Mouse (Mus musculus) heart, adult 9 months (tissue): ENCODE results near the gene Tpst2.

Source experiments
- DNase-seq, 2 experiments: peaks; one replicate each; pipeline ENCODE4 v3.0.0; 2022; ENCODE audit warnings: low spot score in 2 of 2

Tpst2 gene

DNA sequence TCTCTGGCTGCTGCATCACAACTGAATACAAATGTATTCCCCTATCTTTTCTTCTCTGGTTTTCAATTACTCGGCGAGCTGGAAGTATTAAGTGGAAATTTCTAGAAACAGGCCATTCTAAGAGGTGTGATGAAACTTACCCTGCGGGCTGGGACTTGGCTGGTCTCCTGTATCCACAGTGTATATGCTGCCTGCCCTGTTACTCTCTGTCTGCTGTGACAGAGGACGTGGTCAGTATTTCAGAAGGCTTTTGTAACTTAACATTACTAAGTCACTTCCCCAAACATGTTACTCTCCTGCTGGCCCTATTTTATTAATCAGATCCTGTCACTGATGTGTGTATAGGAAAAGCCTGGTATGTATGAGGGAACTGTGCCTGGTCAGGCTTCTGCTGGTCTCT is 5.2 kb downstream of the Tpst2 start:
- no peak for DNase-seq

DNA sequence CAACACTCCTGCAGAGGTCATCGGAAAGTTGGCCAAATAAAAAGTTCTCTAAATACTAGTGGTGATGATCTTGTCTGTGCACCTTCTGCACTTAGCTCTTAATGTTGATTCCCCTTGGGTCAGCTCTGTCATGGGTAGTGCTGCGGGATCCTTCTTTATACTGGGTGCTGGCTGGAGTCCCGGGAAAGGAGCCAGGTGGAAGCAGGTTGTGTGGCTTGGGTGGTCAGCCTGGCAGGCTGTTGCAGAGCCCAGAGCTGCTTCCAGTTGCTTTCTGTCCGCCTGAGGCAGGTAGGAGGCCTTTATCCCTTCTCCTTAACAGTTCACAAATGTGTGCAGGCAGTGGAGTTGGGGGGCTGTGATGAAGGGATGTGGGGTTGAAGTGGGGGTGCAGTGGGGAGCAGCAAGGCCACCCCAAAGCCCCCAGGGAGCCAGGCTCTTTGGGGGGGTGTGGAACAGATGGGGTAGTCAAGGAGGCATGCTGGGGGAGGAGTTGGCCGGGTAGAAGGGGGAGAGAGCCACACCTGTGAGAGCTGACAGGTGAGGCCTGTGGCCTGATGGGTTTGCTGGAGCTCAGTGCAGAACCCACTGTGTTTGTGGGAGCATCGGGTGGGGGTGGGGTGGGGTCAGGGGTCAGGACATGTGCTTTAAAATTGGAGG is 5.8 kb downstream of the Tpst2 start:
- no peak for DNase-seq

DNA sequence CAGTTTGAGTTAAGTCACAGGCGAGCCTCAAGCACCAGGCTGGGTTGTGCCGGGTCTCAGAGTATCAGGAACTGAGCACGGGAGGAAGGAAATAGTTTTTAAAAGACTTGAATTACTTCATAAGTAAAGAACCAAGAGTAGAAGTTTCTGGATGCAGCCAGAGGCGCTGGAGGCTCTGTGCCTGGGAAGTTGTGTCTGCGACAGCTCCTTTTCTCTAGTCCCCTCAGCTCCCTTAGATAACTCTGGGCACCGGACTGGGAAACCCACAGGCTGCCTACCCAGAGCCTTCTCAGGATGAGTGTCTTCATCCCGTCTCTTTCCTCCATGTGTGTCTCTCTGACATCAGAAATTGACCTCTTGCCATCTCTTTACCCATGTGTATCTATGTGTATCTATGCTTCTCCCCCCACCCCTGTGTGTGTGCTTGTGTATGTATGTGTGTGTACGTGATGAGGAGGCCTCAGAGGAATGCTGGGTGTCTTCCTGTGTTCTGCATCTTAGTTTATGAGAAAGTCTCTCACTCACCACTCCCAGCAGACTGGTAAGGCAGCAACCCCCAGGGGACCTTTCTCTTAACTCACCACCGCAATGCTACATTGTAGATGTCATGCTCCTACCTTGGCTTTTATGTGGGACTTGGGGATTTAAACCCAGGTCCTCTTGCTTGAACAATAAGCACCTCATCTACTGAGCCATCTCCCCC is 6.4 kb downstream of the Tpst2 start:
- peak in 1 of 2 experiments; percentile 57 for DNase-seq

DNA sequence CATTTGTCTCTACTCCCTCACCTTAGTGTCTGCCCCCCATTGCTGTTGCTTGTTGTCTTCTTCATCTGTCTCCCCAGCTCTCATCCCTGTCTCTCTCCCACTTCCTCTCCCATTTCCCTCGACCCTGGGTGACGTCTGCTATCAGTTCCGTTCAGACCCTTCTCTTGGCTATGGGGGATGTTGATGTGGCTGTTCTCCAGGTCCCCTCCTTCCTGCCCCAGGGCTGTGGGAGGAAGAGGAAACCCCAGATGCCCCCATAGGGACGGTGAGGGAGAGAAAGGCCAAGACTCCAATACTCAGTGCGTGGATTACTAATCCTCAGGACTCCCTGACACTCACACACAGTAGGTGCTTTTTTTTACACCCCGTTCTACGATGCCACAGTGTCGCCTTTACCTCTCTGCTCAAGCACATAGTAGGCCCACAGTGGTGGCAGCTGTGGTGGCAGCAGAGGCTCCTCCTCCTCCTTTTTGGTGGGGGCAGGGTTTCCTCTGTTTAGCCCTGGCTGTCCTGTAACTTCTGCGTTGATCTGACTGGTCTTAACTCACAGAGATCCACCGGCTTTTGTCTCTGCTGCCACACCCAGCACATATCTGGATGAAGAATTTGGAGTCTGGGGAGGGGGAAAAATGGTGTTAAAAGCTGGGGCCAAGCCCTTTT is 7.2 kb downstream of the Tpst2 start:
- peak in 1 of 2 experiments; percentile 78 for DNase-seq

DNA sequence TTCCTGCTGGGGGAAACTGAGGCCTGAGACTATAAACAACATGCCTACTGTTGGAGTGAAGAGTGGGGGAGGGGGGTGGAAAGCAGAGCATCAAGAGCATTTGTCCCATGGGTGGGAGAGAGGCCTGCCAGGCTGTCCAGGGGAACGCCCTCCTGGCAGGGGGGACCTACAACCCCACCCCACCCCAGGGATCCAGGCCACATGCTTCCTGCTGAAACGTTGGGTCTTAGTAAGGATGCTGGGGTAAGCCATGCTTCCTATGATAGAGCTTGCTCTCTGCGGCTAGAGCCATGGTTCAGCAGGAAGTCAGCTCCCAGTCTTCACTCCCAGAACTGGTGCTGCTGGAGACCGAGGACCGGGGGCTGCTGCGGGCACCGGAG is 7.7 kb downstream of the Tpst2 start:
- no peak for DNase-seq

DNA sequence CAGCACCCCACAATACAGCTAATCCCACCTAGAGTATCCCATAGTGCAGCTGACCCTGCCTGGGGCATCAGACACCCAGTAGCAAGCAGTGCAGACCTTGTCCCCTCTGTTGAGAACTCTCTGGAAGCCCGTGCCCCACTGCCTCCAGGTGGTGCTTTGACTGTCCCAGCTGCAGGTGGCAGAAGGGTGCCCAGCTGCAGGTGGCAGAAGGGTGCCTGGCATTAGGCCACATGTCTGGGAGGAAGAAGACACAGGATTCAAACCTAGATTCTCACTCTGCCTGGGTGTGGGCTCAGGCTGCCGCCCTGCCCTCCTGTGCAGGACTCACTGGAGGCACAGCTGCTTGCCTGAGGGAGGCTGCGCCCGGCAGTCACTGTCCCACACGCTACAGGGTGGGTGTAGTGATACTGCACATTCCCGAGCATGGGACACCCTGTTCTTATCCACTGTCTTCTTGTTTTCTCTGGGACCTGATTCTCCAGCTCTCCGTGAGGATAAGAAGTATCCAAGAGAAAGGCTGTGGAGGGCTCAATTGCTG is 9.1 kb downstream of the Tpst2 start:
- no peak for DNase-seq

DNA sequence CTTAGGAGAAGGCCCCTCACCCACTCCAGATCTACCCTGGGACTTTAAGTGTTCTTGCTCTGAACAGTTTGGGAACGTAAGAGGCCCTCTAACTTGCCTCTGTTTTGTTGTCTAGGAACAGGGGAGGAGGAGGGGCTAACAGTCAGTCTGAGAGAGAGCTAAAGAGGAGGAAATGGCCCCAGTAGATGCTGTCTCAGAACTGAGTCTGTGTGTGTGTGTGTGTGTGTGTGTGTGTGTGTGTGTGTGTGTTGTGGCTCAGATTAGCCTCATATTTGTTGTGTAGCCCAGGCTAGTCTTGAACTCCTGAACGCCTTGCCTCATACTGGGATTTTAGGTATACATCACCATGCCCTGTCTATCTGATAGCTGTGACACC is 10.1 kb downstream of the Tpst2 start:
- no peak for DNase-seq

DNA sequence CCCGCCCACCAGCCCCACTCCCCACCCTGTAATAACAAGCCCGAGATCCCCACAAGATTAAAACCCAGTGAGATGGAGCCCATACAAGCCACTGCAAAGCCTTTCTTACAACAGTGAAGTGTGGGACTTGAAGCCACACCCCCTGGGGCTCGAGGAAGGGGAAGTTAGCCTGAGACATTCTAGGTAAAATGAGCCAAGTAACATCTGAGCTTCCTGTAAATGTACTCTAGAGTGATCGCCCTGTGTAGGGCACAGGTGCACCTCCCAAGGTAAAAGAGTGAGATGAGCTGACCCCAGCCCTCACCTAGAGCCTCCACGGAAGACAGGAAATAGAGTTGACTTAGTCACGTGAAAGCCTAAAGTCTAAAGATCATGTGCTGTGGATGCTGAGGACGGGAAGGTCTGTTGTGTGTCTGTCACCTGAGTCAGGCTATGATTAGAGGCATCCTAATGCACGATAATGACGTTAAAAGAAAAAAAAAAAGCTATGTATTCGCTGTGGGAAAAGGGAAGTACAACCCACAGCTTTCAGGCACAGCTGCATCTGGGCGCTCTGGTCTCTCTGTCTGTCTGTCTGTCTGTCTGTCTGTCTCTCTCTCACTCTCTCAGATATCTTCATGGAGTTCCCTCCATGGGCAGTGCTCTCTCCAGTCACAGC is 10.6 kb downstream of the Tpst2 start:
- no peak for DNase-seq

DNA sequence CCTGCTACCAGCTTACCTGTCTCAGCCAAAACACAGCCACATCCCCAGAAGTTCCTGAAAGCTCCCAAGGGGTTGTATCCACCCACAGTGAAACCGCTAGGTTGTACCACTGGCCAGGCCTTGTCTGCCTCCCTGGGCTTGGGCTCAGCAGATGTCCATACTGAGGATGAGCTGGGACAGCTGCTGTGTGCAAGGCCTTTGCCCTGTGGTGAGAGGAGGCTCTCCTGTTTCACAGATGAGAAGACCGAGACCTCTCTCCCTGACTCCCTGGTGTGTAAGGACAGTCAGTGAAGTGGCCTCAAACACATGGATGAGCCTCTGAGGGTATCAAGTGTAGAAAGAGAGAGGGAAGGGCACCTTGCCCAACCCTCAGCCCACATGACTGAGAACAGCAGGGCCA is 11.2 kb downstream of the Tpst2 start:
- no peak for DNase-seq

DNA sequence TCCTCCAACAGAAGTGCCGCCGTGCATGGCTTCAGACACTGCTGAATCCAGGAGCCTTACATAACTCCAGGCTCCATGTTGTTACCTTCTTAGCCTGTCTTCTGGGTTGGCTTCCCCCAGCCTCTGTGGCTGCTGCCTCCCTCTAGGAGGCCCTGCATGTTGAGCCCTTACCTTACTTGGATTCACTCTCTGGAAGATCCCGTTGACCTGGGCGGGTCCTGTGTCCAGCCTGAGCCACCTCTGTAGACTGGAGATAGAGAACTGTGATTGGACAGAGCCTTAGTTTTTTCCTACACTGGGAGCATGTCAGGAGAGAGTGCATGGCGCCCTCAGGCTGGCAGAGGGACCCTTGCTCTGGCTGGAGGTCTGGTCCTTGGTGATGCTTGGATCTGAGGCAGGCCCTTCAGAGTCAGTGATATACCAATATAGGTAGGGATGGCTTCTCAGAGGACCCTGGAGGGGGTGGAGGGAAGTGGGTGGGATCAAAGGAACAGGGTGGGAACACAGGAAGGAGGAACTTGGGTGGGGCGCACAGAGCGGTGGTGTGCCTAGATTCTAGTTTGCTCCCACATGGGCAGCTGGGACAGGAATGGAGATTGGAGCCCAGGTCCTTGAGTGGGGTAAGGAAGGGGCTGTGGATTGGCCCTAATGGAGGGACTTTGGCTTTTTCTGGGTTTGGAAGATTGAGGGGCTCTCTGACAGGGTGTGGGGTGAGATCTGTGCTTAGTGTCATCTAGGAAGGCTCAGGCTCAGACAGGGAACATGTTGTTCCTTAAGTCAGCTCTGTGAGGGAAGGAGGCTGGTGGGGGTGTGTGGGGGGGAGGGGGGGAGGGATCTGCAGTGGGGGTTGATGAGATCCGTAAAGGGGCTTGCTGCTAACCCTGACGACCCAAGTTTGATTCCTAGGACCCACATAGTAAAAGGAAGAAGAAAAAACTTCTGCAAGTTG is 12.0 kb downstream of the Tpst2 start:
- peak in 1 of 2 experiments; percentile 69 for DNase-seq

DNA sequence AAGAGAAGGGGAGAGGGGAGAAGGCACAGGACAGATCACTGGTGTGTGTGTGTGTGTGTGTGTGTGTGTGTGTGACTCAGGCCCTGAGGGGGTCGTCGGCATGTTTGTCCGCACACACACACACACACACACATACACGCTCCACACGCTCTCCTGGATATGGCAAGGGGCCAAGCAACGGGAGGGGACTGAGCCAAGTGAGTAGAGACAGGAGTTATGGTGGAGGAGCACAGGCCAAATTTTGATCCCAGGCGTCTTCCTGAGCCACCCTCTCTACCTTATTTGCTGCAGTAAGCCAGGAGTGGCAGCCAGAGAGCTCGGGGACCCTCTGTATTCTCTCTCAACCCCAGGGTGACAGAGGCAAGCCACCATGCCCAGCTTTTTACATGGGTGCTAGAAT is 12.7 kb downstream of the Tpst2 start:
- DNase-seq, result no peak

DNA sequence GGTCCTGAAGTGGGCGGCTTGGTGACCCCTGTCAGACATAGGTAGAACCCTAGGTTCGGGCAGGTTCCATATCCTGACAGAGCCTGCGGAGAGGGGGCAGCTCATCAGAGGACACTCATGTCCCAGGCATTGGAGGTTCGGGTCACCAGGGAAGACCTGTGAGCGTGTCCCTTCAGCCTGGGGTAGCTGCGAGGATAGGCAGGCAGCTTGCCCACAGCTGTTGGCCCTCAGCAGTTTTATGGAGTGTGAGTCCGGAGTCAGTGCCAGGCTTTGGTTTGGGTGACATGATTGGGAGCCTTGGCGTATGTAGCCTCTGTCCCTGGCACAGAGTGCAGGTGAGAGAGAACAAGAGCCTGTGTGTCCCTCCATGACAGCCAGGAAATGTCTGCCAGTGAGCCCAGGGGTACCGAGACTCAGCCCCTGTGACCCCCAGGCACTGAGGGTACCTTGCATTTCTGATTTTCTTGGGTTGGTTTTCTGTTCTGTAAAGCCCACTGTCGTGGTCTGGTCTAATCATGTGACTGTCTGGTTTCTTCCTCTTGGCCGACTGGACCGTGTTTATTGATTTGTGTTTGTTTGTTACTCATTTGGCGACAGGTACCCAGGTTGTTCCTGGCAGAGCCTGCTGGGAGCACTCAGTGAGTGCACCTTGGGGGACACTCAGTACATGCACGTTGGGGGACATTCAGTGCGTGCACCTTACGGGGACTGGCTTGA is 13.5 kb downstream of the Tpst2 start:
- DNase-seq, result peak; percentile 72 to 74

DNA sequence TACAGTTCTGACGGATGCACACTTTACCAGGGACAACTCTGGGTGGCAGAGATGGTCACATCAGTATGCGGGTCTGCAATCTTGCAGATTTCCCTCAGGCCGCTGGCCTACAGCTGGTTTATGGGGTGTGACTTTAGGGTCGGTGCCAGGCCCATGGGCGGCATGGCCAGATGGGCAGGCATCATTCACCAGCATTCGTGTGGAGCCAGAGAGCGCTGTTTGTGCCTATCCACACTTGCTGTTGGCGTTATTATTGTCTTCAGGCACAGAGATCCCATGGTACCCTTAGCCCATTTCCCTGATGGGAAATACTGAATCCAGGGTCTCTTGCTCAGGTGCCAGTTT is 14.0 kb downstream of the Tpst2 start:
- DNase-seq, result no peak

DNA sequence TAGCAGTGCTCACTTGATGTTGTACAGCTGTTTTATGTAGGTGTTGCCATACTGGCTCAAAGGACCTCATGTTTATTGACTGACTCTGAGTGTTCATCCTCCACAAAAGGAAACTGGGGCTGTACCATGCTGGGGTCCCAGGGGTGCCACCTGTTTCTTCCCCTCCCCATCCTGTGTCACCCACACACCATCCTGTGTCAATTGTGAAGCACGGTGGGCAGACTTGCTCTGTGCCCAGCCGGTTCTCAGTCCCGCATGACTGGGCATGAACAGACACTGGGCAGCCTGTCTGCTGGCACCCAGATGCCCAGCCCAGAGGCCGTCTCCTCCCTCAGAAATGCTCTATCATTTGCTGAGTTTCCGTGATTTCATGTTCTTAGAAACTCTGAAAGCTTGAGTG is 15.4 kb downstream of the Tpst2 start:
- no peak for DNase-seq

DNA sequence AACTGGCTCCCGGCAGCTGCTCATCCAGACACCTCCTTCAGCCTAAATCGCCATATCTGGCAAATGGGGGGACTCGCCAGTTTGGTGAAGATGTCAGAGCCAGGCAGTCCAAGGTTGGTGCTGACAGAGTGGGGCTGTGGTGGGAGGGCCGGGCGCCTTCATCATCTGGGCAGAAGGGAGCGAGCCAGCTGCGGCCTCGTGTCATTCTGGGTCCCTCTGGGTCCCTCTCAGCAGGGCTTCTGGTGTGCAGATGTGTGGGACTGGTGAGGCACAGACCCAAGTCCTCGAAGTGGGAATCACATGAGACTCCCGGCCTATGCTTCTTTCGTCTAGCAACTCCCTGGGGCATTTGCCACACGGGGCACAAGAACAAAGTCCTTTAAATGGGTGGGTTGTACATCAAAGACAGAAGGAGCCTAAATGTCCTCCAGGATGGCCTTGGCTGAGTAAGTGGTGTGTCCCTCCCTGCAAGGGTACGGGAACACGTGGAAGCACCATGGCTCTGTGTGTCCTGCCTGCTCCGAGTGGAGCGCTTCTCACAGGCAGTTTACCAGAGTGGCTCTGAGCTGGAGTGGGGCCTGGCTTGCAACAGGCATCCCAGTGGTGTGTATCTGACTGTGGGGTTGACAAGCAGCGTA is 16.0 kb downstream of the Tpst2 start:
- DNase-seq, result no peak

DNA sequence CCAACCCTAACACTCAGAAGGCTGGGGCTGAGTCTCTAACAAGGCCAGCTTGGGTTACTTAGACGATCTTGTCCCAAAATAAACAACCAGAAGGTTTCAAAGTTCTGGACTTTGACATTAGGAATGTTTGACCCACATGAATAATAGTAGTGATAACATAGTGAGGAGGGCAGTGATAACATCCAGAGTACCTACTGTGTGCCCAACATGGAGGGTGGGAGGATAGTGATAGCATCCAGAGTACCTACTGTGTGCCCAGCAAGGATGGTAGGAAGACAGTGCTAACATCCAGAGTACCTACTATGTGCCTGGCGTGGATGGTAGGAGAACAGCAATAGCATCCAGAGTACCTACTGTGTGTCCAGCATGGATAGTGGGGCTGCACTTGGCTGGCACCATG is 17.3 kb downstream of the Tpst2 start:
- DNase-seq, result no peak

DNA sequence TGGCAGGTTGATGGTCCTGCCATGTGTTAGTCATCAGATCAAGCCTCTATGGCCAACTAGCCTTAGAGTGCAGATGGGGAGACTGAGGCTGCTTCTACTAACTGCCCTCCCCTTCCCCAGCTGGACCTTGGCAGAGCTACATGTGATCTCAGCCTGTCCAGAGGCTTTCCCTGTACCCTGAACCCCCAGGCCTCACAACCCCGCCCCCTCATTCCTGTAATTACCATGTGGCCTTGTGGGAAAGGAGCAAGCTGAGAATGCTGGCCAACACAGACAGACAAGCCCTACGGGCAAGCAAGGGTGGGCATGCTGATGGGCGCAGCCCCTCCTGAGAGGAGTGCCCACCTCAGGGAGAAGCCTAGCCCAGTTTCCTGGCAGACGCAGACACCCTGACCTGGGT is 18.2 kb downstream of the Tpst2 start:
- no peak for DNase-seq

DNA sequence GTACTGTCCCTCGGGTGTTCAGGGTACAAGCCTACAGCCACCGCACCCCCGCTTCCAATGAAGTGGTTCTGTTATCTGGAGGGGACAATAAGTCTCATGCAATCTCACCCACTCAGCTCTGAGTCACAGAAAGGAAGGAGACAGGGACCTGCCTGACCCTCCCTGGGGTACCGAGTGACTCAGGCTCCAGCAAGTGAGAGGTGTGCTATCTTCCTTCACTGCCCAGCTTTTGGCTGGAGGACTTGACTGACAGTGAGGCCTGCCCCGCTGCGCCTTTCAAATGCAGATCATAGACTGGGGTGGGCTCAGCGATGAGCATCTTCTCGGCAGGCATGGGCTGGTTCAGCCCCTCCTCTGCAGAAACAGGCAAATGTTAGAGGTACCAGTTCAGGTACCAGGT is 18.7 kb downstream of the Tpst2 start:
- no peak for DNase-seq

DNA sequence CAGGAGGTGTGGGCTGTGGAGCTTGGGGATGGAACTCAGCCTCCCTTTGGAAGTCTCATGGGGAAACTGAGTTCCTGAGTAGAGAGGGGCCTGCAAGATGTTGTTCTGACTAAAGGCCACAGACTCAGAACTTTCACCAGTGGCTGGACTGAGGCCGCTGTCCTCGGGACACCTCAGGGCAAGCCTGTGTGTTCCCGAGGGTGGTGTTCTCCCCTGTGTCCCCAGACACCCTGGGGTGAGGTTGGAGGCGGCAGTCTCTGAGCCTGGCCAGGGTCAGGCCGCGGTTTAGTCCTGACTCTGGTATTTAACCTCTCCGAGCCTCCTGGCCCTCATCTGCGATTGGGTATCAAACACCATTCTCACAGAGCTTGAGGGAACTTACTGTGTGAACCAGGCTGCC is 19.1 kb downstream of the Tpst2 start:
- no peak for DNase-seq
